Mouse (Mus musculus): ENCODE data around the gene Gm13283. TPM values are rescaled to one million over a fixed set of nuclear protein-coding genes. Genes with fewer than 3 reads are reported as not detected.
"Not testable (repeated sequence)": the region's sequence is repeated elsewhere in the genome, so short reads cannot be mapped to it uniquely, and the experiment has no call there.

Gm13283 gene
- polyA plus RNA-seq, 1 experiment from 2014 or later: 0.49 TPM

DNA sequence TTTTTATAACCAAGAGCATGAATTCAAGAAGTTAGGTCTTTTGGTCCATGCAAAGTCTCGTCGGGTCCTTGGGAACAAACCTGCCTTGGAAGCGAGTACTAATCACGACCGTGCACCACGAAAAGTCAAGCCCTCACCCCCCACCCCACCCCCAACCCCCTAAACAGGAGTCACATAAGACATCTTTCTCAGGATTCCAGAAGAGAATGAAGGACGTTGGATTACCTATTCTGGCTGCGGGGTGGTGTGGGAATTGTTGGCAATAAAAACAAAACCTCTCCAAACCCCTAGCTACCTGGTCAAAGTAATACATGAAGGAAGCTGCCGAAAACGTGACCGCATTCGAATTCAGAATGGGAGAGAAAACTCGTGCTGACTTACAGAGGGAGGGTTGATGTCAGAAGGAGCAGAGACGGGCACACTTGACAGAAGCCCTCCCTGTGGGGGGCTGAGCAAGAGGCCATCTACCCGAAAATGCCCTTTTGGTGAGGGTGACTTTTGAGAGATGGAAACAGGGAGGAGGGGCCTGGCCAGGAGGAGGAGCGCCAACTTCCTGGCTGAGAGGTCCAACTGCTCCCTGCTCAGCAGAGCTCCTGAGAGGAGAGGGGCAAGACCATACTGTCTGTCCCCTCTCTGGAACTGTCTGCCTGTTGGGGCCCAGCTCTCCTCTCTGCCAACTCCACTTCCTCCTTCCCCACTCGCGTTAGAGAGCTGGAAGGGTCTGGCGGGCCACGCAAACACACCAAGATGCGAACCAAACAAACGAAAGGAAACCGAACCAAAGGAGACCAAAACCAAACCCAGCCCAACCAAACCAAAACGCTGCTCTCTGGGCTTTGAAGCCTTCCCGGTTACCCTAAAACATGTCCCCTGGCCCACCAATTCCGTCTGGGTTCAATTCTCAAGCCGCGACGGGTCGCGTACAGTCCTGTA, 3.1 kb upstream of the Gm13283 start:
- not testable (repeated sequence) for H3K4me1 ChIP-seq (ENCODE audit: control insufficient read depth in 2 of 2, insufficient read depth in 2 of 2, low read length in 2 of 2); H3K36me3 ChIP-seq (ENCODE audit: control insufficient read depth, insufficient read depth, low read length); H3K27me3 ChIP-seq (ENCODE audit: control insufficient read depth, insufficient read depth, low read length); ATAC-seq (ENCODE audit: insufficient number of reproducible peaks, insufficient read depth, low FRiP score, low read depth); H3K9me3 ChIP-seq (ENCODE audit: control insufficient read depth, low read length)
- WGBS: 12% methylated on average over 28 of the region's 31 CpGs
- H3K9ac ChIP-seq (ENCODE audit: low read length): peak overlapping the region; percentile 82
- H3K27ac ChIP-seq (replicated peaks in 1 of 2; ENCODE audit: control insufficient read depth in 1 of 2, insufficient read depth in 1 of 2, low read depth in 2 of 2, low read length in 2 of 2): peak overlapping the region; percentile 87 to 97
- H3K4me2 ChIP-seq (ENCODE audit: low read length): peak overlapping the region; percentile 73
- peak overlapping the region; percentile 49 to 55 for H3K4me3 ChIP-seq (ENCODE audit: control insufficient read depth in 1 of 2, insufficient read depth in 1 of 2, low read depth in 1 of 2, low read length in 2 of 2)

DNA sequence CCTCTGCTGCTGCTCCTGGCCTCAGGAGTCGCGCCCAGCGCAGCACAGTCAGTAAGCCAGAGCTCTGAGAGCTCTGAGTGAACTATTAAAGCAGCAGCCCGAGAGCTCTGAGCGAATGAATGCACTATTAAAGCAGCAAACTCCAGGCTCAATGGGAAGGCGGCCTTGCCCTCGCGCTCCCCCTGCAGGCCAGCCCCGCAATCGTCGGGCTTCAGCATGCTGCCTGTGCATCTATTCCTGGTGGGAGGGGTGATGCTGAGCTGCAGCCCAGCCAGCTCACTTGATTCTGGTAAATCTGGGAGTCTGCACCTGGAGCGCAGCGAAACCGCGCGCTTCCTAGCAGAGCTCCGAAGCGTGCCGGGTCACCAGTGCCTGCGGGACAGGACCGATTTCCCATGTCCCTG, 2.3 kb upstream of the Gm13283 start:
- H3K27me3 ChIP-seq (ENCODE audit: control insufficient read depth, insufficient read depth, low read length); H3K36me3 ChIP-seq (ENCODE audit: control insufficient read depth, insufficient read depth, low read length); H3K9me3 ChIP-seq (ENCODE audit: control insufficient read depth, low read length); H3K4me1 ChIP-seq (ENCODE audit: control insufficient read depth in 2 of 2, insufficient read depth in 2 of 2, low read length in 2 of 2): not testable (repeated sequence)
- Histone ChIP-seq H3K4me2 (ENCODE audit: low read length) (peak overlapping the region; percentile 73), H3K9ac (ENCODE audit: low read length) (peak overlapping the region; percentile 82), H3K4me3 (ENCODE audit: control insufficient read depth in 1 of 2, insufficient read depth in 1 of 2, low read depth in 1 of 2, low read length in 2 of 2) (peak overlapping the region; percentile 49 to 55), H3K27ac (replicated peaks in 1 of 2; ENCODE audit: control insufficient read depth in 1 of 2, insufficient read depth in 1 of 2, low read depth in 2 of 2, low read length in 2 of 2) (peak overlapping the region; percentile 87 to 97)
- WGBS: 0% methylated on average over 11 of the region's 21 CpGs
- peak; percentile 98 for ATAC-seq (ENCODE audit: insufficient number of reproducible peaks, insufficient read depth, low FRiP score, low read depth)

DNA sequence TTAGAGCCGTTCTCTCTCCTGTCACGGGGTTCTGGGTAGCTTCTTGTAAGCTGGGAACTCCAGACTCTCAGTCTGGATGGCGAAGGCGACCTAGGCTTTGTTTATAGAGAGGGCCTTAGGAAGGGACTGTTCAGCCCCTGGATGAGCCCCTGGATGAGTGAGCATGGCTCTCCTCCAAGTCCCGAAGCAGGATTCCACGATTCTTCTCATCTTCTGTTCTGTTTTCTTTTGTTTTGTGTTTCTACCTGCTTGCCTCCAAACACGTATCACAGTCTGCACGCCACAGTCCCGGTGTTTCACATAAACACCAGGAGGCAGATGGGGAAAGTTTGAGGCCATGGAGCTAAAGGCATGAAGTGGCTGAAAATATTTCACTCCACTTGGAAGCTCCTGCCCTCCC, 1.2 kb upstream of the Gm13283 start:
- H3K4me2 ChIP-seq (ENCODE audit: low read length); H3K36me3 ChIP-seq (ENCODE audit: control insufficient read depth, insufficient read depth, low read length); H3K4me1 ChIP-seq (ENCODE audit: control insufficient read depth in 2 of 2, insufficient read depth in 2 of 2, low read length in 2 of 2); H3K27me3 ChIP-seq (ENCODE audit: control insufficient read depth, insufficient read depth, low read length); ATAC-seq (ENCODE audit: insufficient number of reproducible peaks, insufficient read depth, low FRiP score, low read depth); H3K27ac ChIP-seq (replicated peaks in 1 of 2; ENCODE audit: control insufficient read depth in 1 of 2, insufficient read depth in 1 of 2, low read depth in 2 of 2, low read length in 2 of 2); H3K9ac ChIP-seq (ENCODE audit: low read length); H3K4me3 ChIP-seq (ENCODE audit: control insufficient read depth in 1 of 2, insufficient read depth in 1 of 2, low read depth in 1 of 2, low read length in 2 of 2); H3K9me3 ChIP-seq (ENCODE audit: control insufficient read depth, low read length): not testable (repeated sequence)
- WGBS: 87% methylated on average over 7 of the region's 9 CpGs

DNA sequence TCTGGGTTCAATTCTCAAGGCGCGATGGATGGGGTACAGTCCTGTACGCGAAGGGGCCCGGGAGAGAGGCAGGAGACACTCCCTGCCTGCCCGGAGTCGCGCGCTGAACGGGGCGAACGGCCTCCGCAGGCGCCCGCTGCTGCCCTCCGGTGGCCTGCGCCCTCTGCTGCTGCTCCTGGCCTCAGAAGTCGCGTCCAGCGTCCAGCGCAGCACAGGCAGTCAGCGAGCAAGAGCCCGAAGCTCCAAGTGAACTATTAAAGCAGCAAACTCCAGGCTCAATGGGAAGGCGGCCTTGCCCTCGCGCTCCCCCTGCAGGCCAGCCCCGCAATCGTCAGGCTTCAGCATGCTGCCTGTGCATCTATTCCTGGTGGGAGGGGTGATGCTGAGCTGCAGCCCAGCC, 512 bp downstream of the Gm13283 start:
- peak overlapping the region; percentile 24 to 42; a peak in 3 of 4 replicates for H3K4me3 ChIP-seq (ENCODE audit: control insufficient read depth in 1 of 2, insufficient read depth in 1 of 2, low read depth in 1 of 2, low read length in 2 of 2)
- 0% methylated on average over 22 of the region's 28 CpGs for WGBS
- H3K36me3 ChIP-seq (ENCODE audit: control insufficient read depth, insufficient read depth, low read length); H3K9me3 ChIP-seq (ENCODE audit: control insufficient read depth, low read length); H3K9ac ChIP-seq (ENCODE audit: low read length); H3K27me3 ChIP-seq (ENCODE audit: control insufficient read depth, insufficient read depth, low read length); ATAC-seq (ENCODE audit: insufficient number of reproducible peaks, insufficient read depth, low FRiP score, low read depth); H3K4me1 ChIP-seq (ENCODE audit: control insufficient read depth in 2 of 2, insufficient read depth in 2 of 2, low read length in 2 of 2): not testable (repeated sequence)
- peak overlapping the region; percentile 41 for H3K4me2 ChIP-seq (ENCODE audit: low read length)
- peak overlapping the region; percentile 66 to 73 for H3K27ac ChIP-seq (replicated peaks in 1 of 2; ENCODE audit: control insufficient read depth in 1 of 2, insufficient read depth in 1 of 2, low read depth in 2 of 2, low read length in 2 of 2)

DNA sequence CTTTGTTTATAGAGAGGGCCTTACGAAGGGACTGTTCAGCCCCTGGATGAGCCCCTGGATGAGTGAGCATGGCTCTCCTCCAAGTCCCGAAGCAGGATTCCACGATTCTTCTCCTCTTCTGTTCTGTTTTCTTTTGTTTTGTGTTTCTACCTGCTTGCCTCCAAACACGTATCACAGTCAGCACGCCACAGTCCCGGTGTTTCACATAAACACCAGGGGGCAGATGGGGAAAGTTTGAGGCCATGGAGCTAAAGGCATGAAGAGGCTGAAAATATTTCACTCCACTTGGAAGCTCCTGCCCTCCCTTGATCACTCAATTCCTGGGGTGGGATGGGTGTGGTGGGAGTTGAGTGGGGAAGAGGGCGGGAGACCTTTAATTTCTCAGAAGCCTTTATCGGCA, 1.9 kb downstream of the Gm13283 start:
- H3K36me3 ChIP-seq (ENCODE audit: control insufficient read depth, insufficient read depth, low read length); H3K27me3 ChIP-seq (ENCODE audit: control insufficient read depth, insufficient read depth, low read length); H3K9me3 ChIP-seq (ENCODE audit: control insufficient read depth, low read length); H3K4me1 ChIP-seq (ENCODE audit: control insufficient read depth in 2 of 2, insufficient read depth in 2 of 2, low read length in 2 of 2); H3K9ac ChIP-seq (ENCODE audit: low read length); ATAC-seq (ENCODE audit: insufficient number of reproducible peaks, insufficient read depth, low FRiP score, low read depth); H3K4me3 ChIP-seq (ENCODE audit: control insufficient read depth in 1 of 2, insufficient read depth in 1 of 2, low read depth in 1 of 2, low read length in 2 of 2); H3K4me2 ChIP-seq (ENCODE audit: low read length); H3K27ac ChIP-seq (replicated peaks in 1 of 2; ENCODE audit: control insufficient read depth in 1 of 2, insufficient read depth in 1 of 2, low read depth in 2 of 2, low read length in 2 of 2): not testable (repeated sequence)
- WGBS: 67% methylated on average over 6 of the region's 8 CpGs

DNA sequence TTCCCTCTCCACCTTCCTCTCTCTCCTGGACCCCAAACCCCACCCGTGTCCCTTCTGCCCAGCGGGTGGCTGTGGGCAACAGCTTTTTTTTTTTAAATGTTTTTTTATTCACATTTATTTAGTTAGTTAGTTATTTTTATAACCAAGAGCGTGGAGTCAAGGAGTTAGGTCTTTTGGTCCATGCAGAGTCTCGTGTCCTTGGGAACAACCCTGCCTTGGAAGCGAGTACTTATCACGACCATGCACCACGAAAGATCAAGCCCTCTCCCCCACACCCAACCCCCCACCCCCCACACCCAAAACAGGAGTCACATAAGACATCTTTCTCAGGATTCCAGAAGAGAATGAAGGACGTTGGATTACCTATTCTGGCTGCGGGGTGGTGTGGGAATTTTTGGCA, 2.4 kb downstream of the Gm13283 start:
- not testable (repeated sequence) for H3K4me3 ChIP-seq (ENCODE audit: control insufficient read depth in 1 of 2, insufficient read depth in 1 of 2, low read depth in 1 of 2, low read length in 2 of 2); H3K27me3 ChIP-seq (ENCODE audit: control insufficient read depth, insufficient read depth, low read length); ATAC-seq (ENCODE audit: insufficient number of reproducible peaks, insufficient read depth, low FRiP score, low read depth); H3K36me3 ChIP-seq (ENCODE audit: control insufficient read depth, insufficient read depth, low read length); H3K9me3 ChIP-seq (ENCODE audit: control insufficient read depth, low read length); H3K4me2 ChIP-seq (ENCODE audit: low read length); H3K27ac ChIP-seq (replicated peaks in 1 of 2; ENCODE audit: control insufficient read depth in 1 of 2, insufficient read depth in 1 of 2, low read depth in 2 of 2, low read length in 2 of 2); H3K9ac ChIP-seq (ENCODE audit: low read length); H3K4me1 ChIP-seq (ENCODE audit: control insufficient read depth in 2 of 2, insufficient read depth in 2 of 2, low read length in 2 of 2)
- WGBS: 48% methylated on average over 7 of the region's 9 CpGs

DNA sequence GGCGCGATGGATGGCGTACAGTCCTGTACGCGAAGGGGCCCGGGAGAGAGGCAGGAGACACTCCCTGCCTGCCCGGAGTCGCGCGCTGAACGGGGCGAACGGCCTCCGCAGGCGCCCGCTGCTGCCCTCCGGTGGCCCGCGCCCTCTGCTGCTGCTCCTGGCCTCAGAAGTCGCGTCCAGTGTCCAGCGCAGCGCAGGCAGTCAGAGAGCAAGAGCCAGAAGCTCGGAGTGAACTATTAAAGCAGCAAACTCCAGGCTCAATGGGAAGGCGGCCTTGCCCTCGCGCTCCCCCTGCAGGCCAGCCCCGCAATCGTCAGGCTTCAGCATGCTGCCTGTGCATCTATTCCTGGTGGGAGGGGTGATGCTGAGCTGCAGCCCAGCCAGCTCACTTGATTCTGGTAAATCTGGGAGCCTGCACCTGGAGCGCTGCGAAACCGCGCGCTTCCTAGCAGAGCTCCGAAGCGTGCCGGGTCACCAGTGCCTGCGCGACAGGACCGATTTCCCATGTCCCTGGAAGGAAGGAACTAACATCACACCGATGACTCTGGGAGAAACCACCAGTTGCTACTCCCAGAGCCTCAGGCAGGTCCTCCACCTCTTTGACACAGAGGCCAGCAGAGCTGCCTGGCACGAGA, 3.6 kb downstream of the Gm13283 start:
- H3K9me3 ChIP-seq (ENCODE audit: control insufficient read depth, low read length); H3K4me1 ChIP-seq (ENCODE audit: control insufficient read depth in 2 of 2, insufficient read depth in 2 of 2, low read length in 2 of 2); H3K27me3 ChIP-seq (ENCODE audit: control insufficient read depth, insufficient read depth, low read length); ATAC-seq (ENCODE audit: insufficient number of reproducible peaks, insufficient read depth, low FRiP score, low read depth); H3K36me3 ChIP-seq (ENCODE audit: control insufficient read depth, insufficient read depth, low read length); H3K9ac ChIP-seq (ENCODE audit: low read length): not testable (repeated sequence)
- WGBS: 4% methylated on average over 28 of the region's 42 CpGs
- Histone ChIP-seq H3K4me3 (ENCODE audit: control insufficient read depth in 1 of 2, insufficient read depth in 1 of 2, low read depth in 1 of 2, low read length in 2 of 2) (peak overlapping the region; percentile 14 to 32; a peak in 3 of 4 replicates), H3K27ac (replicated peaks in 1 of 2; ENCODE audit: control insufficient read depth in 1 of 2, insufficient read depth in 1 of 2, low read depth in 2 of 2, low read length in 2 of 2) (peak overlapping the region in 1 of 2 experiments; percentile 68; a peak in 3 of 4 replicates), H3K4me2 (ENCODE audit: low read length) (peak overlapping the region; percentile 44)

Data from heart, embryonic 14.5 days (tissue).